Mouse (Mus musculus): ENCODE results near the gene Tnrc18.

The Tnrc18 gene

DNA sequence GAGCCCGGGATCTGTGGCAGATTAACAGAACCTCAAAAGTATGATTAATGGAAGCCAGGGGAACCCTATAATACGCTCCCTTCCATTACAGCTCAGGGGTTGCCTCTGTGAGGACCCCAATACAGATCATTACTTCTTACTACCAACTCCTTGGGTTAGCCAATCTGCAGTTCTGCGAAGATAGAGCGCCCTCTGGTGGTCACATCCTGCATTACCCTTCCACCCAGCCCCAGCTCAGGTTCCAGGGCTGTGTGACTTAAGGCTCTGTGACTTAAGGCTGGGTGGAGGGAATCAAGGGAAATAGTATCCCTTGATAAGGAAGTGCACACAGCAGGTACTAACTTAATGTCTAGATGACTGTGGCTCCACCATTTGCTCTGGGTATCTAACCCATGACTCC is 99.4 kb downstream of the Tnrc18 start:
- DNase-seq: peak; percentile 80

DNA sequence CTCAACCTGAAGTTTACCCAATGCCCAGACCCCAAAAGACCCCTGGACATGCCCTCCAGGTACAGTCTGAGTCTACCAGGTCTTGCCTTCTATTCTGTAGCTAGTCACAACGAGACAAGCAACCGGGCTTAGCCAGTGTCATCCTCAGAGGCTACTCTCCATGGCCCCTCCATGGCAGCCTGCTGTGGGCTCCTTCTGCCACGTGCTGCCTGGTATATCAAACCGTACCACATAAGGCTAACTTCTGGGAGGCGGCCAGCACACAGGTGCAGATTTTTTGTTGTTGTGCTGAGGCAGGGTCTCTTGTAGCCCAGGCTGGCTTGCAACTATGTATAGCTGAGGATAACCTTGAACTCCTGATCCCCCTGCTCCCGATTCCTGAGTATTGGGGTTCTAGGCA is 101.4 kb downstream of the Tnrc18 start:
- DNase-seq: no peak

DNA sequence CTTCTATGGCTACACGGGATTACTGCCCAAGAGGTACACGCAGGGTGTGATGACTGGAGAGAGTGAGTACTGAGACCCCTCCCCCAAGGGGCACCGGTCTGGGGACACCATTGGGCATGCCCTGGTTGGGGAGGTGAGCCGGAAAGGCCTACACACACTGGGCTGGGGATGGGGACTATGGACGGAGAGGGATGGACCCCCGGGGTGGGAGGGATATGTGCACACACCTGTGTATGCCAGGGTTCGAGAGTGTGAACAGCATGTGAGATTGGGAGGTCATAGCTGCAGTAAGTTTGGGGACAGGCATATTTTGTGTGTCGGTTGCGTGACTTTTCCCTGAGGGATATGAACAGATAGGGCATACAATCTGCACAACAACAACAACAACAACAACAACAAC is 102.4 kb downstream of the Tnrc18 start:
- DNase-seq: no peak

DNA sequence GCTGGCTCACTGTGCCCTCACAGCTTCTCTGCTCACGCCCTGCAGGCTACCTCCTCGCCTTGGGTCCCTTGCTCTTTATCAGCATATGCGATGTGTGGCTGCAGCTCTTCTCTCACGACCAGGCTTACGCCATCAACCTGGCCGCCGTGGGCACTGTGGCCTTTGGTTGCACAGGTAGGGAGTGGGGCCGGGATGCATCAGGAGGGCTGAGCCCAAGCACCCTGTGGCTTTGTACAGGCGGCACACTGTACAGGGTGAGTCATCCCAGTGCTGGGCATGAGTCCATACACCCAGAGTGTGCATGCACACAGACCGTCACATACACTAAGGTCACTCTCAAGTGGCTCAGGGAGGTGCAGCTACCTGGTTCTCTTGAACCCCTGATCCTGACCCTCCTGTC is 103.5 kb downstream of the Tnrc18 start:
- DNase-seq: no peak

DNA sequence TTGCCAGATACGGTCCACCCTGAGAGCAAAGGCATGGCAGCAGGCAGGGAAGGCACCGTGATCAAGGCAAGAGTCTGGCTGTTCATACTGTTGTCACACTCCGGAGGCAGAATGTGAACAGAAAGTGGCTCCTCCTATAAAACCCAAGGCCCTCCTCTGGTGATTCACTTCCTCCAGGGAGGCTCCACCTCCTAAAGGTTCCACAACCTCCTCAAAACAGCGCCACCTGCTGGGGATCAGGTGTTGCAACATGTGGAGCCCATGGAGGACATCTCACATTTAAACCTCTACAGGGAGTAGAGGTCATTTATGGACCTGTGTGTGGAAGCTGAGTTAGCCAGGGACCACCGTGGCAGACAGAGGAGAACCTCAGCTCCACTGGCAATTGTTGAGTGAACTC is 105.1 kb downstream of the Tnrc18 start:
- no peak for DNase-seq

DNA sequence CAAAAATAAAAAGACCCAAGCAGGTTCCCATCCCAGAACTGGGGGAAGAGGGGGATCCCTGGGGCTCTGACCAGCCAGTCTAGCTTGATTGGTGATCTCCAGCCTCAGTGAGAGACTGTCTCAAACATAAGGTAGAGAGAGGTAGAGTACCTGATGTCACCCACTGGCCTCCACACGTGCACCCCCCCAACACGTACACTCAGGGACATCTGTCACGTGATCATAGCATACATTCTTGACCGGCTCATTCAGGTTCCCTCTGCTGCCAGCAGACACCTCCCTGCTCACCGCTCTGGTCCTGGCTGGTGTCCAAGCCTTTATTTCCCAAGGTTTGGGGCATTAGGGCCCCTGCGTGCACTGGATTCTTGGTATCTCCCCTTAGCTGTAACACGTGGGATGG is 108.0 kb downstream of the Tnrc18 start:
- no peak for DNase-seq

DNA sequence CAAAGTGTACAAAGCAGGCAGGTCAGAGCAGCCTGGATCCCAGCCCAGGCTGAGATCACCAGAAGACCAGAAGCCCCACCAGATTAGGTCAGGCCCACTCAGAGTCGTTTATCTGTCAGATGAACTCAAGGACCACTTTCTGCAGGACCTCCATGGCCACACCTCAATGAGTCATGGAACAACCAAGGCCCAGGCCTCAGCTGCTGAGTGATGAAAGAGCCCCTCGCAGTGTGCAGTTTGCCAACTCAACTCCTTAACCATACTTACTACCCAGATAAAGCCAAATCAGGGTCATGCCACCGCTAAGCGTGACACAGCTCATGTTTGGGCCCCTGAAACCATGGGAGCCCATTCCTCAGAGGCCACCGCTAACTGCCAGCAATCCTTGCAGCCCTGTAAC is 109.8 kb downstream of the Tnrc18 start:
- no peak for DNase-seq

DNA sequence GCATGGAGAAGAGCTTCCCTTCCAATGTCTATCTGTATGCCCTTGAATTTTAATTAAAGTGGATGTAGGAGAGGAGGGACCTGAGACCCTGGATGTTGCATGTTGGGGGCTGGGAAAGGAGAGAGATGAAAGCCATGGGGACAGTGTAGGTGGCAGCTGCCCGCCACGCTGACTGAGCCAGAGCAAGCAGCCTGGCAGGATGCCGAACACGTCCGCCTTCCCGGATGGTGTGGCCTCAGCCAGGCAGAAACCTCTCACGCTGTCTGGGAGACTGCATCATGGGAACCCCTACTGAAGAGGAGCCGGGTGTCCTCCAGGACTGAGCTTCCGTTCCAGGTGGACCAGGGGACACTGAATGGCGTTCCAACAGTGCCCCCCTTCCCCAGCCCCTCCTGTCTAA is 113.9 kb downstream of the Tnrc18 start:
- no peak for DNase-seq

DNA sequence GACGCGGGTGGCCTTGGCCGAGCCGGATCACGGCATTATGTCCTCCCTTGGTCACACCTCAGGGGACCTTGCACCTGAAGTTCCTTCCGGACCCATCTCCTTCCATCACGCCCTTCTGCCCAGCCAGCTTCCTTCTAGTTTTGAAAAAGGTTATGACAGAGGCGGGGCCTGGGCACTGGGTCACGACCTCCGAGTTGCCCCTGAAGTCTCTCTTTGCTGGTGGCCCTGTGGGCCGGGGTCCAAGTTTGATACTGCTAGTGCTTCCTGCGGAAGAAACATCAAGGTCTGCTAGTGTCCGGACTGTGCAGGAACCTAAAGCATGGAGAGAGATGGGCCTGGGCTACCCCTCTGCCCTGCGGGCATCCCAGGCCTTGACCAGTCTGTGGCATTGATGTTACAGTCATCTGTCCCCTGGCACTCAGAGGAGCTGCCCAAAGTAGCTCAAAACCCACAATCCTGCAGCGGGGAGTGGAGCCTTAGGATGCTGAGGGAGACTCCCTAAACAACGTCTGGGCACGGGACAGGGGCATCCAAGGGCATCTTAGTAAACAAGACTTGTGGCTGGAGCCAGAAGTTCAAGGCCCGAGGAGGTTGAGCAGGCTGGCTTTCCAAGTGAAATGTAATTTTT is 114.8 kb downstream of the Tnrc18 start:
- no peak for DNase-seq

DNA sequence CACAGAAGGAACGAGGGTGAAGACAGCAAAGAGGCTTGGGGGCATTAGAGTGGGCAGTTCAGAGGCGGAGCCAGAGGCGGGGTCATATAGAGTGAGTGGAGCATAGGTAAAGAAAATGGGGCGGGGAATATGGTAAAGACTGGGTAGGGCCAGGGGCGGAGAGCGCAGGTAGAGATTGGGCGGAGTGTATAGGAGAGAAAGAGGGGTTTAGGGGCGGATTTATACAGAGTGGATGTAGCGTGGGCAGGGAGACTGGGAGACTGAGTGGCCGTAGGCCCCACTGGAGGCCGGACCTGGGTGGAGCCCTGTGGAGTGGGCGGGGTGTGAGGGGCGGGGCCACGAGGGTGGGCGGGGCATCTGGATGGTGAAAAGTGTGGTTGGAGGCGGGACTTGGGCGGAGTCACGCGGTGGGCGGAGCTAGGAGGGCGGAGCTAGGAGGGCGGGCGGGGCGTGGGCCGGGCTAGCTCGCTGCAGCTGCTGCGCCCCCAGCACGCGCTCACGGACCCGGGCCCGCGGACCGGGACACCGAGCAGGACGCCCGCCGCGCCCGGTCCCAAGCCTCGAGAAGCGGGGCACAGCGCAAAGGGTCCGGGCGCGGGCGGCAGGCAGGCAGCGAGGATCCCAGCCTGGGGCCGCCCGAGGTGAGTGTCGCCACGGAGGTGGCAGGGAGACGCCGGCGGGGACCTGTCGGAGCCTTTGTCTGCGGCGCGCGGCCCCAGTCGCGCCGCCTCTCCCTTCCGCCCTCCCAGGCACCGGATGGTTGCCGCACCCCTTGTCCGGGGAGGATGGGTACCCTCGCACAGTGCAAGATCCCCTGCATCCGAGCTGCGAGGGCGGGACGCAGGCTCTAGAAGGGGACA is 115.6 kb downstream of the Tnrc18 start:
- DNase-seq: peak; percentile 33

DNA sequence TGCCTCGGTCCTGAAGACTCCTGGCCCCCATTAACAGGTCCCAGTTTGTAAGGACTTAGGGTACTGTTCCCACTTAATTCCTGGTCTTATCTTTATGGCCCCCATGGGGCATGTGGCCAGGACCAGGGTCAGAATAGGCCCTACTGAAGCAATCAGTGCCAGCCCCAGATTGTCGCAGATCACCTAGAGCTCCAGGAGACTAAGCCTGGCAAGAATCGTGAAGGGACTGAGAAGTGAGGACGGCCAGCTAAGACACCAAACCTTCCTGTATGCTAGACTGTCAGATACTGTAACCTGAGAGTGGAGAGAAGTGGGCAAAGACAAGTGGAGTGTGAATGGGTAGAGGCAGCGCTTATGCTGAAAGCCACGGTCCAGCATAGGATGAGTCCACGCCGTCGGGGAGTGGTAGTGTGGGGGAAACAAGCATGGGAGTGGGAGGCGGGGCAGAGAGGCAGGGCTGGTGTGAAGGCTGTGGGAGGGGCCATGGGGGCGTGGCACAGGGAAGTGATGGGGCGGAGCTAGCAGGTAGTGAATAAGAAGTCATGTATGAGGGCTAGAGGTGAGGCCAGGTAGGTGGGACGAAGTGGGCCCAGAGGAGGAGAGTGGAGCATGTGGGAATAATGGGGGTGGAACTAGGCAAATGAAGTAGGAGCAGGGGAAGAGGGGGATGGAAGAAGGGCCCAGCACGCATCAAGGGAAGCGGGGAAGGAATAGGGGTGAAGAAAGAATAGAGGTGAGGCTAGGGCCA is 116.4 kb downstream of the Tnrc18 start:
- peak; percentile 35 for DNase-seq

DNA sequence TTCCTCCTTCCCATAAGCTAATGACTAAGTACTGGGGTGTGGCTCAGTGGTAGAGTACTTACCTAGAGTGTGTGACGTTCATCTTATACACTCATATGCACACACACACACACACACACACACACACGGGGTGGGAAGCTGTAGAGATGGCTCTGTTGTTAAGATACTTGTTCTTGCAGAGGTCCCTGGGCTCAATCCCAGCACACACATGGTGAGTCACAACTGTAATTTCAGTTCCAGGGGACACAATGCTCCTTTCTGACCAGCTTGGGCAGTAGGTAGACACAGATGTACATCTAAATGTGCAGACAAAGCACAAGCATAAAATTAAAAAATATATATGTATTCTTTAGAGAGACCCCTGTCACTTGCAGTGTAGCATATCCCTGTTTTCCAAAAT is 119.7 kb downstream of the Tnrc18 start:
- no peak for DNase-seq

DNA sequence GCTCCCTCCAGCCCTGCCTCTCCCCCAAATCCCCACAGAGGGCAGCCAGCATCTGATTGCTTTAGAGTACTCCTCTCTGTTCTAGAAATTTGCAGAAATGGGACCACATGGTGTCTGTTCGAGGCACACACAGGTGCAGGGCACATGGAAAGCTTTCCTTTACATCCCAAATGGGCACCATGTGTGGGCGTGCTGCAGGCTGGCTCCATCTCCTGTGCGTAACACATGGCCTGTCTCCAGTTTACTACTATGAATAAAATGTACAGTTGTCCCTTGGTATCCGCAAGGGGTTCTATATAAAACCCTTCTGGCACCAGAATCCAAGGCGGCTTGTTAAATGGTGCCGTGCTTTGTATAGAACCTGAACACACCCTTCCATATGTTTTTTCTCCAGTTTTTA is 120.6 kb downstream of the Tnrc18 start:
- DNase-seq: no peak

DNA sequence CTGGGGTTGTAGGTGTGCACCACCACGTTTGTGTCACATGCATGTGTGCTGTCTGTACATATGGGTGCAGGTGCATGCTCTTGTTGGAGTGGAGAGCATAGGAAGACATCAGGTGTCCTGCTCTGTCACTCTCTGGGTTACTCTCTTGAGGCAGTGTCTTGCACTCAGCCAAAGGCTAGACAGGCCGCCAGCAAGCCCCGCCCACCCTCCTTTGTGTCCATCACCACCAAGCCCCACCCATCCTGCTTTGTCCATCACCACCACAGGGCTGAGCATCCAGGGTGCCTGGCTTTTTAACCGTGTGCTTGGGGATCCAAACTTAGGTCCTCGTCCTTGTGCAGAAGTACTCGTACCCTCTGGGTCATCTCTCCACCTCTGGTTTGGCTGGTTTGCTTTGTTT is 121.2 kb downstream of the Tnrc18 start:
- DNase-seq: no peak

DNA sequence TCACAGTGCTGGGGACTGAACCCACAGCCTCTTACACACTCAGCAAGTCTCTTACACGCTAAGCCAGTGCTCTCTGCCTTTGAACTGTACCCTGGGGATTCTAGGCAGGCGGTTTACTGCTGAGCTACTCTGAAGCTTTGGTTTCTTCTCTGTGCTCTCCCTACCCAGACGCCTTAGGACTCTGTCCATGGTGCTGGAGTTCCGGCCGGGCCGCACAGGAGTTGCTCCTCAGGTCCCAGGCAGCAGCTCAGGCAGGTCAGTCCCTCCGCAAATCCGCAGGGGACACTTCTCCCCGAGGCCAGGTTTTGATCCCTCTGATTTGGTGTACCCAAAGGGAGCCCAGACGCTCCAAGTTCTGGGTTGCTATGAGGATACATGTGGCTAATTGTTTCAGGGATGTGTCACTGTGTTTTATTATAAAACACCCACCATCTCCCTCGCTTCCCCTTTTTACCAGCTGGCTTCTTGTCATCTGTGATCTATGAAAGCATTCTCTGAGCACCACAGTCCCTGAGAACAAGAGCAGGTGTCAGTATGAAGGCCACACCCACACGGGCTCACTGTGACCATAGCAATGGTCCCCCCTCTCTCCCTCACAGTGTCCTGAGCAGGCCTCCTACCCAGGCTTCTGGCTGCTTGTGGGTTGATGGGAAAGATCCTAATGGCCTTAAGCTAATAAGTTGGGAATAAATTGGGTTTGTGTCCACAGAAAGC is 122.7 kb downstream of the Tnrc18 start:
- peak; percentile 34 for DNase-seq

DNA sequence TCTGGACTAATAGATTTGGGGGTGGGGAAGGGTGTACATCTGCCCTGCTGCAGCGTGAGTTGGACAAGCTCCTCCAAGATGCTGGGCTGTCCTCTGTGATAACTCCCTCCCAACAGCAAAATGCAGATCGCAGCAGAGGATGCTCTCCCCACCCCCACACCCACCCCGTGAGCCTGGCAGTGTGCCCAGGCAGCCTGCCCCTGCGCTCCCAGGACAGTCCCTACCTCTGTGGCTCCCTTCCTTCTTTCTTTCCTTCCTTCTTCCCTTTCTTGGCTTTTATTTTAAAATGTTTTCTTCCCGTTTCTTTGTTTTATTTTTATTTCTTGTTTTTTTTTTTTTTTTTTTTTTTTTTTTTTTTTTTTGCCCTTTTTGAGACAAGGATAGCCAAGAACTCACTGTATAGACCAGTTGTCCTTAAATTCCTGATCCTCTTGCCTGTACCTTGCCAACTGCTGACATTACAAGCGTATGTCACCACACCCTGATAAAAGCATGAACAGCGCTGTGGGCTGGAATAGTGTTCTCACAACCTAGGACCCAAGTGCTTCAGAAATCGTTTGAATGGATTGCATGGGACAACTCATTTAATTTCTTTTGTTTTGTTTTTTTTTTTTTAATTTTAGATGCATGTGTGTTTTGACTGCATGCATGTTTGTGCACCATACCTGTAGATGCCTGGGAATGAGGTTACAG is 123.6 kb downstream of the Tnrc18 start:
- DNase-seq: no peak

DNA sequence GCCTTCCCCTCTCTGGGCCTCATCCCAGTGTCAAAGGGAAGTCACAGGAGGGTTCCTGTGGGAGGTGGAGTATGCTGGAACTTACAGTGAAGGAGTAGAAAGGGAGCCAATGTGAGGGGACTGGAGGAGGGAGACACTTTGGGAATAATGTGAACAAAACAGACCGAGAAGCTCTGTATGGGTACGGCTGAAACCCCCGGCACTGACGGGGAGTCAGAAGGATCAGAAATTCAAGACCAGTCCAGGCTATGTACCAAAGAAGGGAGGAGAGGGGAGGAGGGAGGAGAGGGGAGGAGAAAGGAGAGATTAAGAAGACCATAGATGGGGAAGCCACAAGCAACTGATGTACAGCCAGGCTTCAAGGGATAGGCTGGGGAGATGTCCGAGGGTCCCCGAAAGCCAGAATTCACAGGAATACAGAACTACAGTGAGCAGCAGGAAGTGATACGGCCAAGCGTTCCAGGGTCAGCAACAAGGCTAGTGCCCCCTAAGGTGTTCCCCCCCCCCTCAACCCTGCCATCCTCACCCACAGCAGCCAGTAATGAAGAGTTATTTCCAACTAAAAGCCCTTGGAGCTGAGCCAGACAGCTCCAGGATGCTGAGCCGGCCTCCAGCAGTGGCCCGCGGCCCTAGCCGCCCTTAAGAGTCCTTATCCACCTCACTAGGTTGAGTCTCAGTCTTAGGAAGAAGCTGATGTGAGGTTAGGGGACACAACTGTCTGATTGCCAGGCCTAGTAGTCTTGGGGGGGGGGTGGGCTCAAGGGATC is 124.3 kb downstream of the Tnrc18 start:
- DNase-seq: no peak

DNA sequence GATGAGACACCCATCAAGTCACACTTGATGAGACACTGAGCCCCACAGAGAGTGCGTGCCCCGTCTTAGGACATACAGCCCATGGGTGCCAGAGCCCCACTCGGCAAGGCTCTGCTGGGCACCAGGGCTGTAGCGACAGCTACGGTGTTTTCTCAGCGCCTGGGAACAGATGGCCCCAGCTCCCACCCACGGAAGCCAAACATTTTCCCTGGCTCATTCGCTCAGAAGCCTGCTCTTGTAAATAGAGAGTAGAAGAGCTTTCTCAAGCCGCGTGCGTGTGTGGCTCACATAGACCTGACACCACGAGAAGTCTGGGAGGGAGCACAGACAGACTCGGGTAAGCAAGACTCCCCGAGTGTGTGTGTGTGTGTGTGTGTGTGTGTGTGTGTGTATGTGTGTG is 125.2 kb downstream of the Tnrc18 start, which contains the start of gene Slc29a4:
Slc29a4 (plus strand) TSS at position 265 of the 400 bp plus-strand sequence.
- no peak for DNase-seq

DNA sequence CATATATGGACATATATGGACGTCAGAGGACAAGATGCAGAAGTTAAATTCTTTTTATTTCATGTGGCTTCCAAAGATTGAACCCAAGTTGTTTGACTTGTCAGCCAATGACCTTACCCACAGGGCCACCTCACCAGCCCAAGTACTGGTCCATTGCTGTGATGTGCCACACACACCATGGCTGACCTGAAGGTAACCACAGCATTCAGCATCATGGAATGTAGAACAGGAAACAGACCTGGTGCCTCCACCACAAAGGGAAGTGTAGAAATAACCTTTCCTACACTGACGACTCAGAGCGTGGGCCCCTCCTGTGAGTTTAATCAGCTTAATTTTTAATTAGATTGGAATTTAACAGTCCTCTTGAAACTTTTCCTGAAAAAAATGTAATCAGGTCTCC is 127.1 kb downstream of the Tnrc18 start:
- no peak for DNase-seq

DNA sequence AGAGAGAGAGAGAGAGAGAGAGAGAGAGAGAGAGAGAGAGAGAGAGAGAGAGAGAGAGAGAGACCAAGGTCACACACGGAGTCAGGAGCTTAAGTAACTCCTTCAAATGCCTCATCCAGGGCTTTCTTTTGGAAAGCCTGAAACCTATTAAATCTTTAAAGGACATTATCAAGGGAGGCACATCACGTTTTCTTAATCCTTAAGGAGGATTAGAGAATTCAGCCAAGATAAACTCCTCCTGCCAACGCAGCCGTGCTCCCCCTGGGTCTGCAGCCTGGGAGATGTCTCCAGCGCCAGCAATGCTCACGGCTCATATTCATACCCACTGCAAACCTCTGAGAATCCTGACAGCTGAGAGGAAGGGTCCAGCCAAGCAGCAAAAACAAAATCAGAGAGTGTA is 128.6 kb downstream of the Tnrc18 start:
- DNase-seq: no peak

DNA sequence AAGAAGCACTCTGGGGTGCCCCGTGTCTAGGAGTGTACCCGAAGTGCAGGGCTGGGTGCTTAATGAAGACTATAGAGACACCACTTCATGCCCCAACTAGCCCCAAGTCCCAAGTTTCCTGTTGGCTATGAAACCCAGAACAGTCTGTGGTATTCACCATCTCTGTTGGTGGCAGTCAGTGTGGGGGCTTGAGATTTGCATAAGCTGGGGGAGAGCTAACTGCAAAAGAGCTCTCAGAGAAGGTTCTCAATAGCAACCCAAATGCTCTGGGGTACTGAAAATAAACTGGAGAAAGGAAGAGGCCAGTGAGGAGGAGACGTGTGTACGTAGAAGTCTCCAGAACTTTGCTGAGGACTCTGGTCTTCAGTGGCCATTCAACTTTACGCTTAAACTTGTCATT is 134.9 kb downstream of the Tnrc18 start:
- DNase-seq: no peak

DNA sequence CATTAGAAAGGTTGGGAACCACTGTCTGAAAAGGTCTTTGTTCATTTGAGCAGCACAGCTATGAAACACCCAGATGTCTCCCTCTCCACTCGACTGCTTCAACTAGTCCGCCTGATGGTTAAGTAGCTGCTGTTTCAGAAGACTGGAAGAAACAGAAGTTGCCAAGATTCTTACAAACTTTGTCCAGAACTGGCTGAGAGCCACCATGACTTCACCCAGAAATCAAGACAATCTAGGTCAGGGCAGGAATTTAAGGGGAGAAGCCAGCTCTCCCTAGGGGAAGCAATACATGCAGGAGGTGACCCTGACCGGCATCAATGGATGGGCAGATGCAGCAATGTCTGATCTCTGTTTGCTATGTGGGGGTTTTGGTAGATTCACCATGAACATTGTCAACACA is 135.6 kb downstream of the Tnrc18 start:
- no peak for DNase-seq

Data from thymus, postnatal 14 days (tissue).